In the genomic region with DNA sequence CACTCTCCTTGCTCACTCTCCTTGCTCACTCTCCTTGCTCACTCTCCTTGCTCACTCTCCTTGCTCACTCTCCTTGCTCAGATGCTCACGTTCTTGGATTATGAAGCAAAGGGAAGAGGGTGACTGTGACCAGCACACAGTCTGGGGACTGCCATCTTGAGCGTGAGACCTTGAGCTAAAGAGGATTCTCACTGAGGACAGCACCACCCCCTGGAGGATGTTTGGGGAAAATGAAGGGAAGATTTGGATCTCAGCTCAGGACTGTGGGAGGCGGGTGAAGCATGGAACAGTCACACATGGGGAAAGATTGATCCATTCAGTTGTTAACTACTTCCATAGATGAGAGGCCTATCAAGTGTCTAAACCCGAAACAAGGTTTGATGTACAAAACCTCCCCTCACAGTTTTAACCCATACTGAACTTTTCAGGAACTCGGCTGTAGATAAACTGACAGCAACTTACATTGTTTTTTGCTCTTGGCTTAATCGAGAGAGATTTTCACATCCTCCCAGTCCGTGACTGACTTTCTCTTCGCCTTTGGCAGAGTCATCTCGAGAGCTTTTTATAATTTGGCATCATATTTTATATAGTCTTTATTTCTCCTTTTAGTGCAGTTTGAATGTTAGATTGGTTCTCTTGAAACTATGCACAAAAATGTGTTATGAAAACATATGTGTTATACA, we compare ENCODE assay signal across 16 mouse cellular contexts. TPM values are rescaled to one million over a fixed set of nuclear protein-coding genes. Genes with fewer than 3 reads are reported as not detected.
DNase-seq lines count a peak whose midpoint lies in the region; ATAC-seq and TF ChIP-seq lines count a peak whose summit lies in the region.
"Had no signal": no experiment of that assay in that cellular context is flagged by ENCODE, and none has a peak within 500 bp of the region (broad histone marks: within the 10 kb centered on the region; RNA-seq: fewer than 3 reads in every experiment).

No protein-coding gene starts in this region.

- H3K27ac ChIP-seq in layer of hippocampus, adult 2 months = no peak overlapping the region
- H3K27ac ChIP-seq: heart, embryonic 15.5 days; liver, embryonic 13.5 days had no signal

- no peak overlapping the region for H3K4me3 ChIP-seq in layer of hippocampus, adult 2 months
- H3K4me3 ChIP-seq: erythroblast, embryonic 14.5 days; heart, embryonic 15.5 days; liver, embryonic 13.5 days had no signal

- DNase-seq in adrenal gland, postnatal 14 days = peak; percentile 37
- DNase-seq in adrenal gland, postnatal 25 days = no peak
- no peak for DNase-seq in layer of hippocampus, adult 2 months (ENCODE audit: low spot score in 2 of 2)
- no peak for DNase-seq in layer of hippocampus, adult 18-20 months (ENCODE audit: low spot score in 2 of 2)
- DNase-seq in 3T3-L1 (ENCODE audit: low read depth, low spot score) = peak; percentile 92
- DNase-seq in layer of hippocampus, postnatal 25 days (ENCODE audit: extremely low spot score in 1 of 2, low spot score in 1 of 2) = no peak
- no peak for DNase-seq in urinary bladder, adult 2 months (ENCODE audit: low spot score)
- DNase-seq: B cell, adult 2 months; cerebellum, adult 11 months; liver, embryonic 13.5 days; spleen, adult 18-20 months; thymus, postnatal 36 days had no signal

- ATAC-seq in common myeloid progenitor, adult 5-6 weeks (replicated peaks; ENCODE audit: low read depth, poor library complexity, severe bottlenecking) = 0 out of 2 replicates have a peak, but pooled peaks have one; percentile 33
- ATAC-seq: intestine, embryonic 16.5 days had no signal

- TF ChIP-seq CTCF in layer of hippocampus, adult 2 months (conservative IDR thresholded peaks at IDR 0.05) = peak; percentile 45

RNA-seq across cellular contexts. Expression of a gene that starts 7.9 kb away (rescaled TPM):
- 23.7 and 28.6 TPM in 2 replicates for total RNA-seq in adrenal gland, postnatal 14 days (2021)
- total RNA-seq in adrenal gland, postnatal 25 days (2021) = 26.0 and 27.0 TPM in 2 replicates
- total RNA-seq in layer of hippocampus, adult 2 months (2021) = 1 to 10 TPM; 8.5 to 9.7 TPM
- total RNA-seq in layer of hippocampus, adult 18-20 months (2021) = 10 to 100 TPM in 1 of 2 experiments, 1 to 10 TPM in 1; 8.6 to 10.7 TPM
- total RNA-seq in common myeloid progenitor, adult 5-6 weeks (2017) = 0.14 TPM in 1 of 2 replicates, not detected in the other
- 10 to 100 TPM in 1 of 2 experiments, 1 to 10 TPM in 1; 8.5 to 11.4 TPM for total RNA-seq in layer of hippocampus, postnatal 25 days (2021)
- 3.8 and 4.1 TPM in 2 replicates for polyA plus RNA-seq in urinary bladder, adult 2 months (2012; rRNA removed)
- polyA plus RNA-seq: erythroblast, embryonic 14.5 days had no signal

Comparison
In these comparisons a context has a peak if more than half of its experiments do, and no peak if none do; other contexts are left out.
1. DNase-seq: peak in adrenal gland, postnatal 14 days (single experiment) and 3T3-L1 (single experiment); none in adrenal gland, postnatal 25 days (single experiment), layer of hippocampus, adult 2 months (0 of 2), layer of hippocampus, adult 18-20 months (0 of 2), layer of hippocampus, postnatal 25 days (0 of 2) and urinary bladder, adult 2 months (single experiment).